Mouse (Mus musculus) ES-CJ7 (cell line): ENCODE measurements at regions not wholly inside any gene's neighbourhood (a gene's known extent, or its start where the extent isn't known, plus 50 kb on each side); places are given as distances from the start of the nearest gene placed in this dataset.

ENCODE experiments used
- DNase-seq: peaks from one replicate; pipeline ENCODE4 v3.0.0; 2011; ENCODE audit warnings: low read depth, low spot score

DNA sequence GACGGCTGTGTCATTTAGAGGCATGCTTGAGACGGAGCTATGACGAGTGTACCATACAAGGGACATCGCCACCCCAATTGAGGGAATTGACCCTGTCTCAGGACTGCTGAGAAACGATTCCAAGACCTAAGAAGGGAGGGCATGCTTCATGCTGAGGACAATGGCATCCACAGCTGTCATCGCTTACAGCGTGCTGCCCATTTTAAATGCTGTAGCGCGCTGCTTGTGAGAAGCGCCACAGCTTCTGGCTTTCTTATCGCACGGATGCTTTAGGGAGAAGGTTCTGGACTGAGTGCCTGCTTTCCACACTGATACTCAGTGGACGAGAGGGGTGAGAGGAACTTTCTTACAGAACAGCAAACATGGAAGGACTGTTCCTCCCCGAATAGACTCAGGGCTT is 357.8 kb upstream of the Arglu1 start:
- no peak for DNase-seq

DNA sequence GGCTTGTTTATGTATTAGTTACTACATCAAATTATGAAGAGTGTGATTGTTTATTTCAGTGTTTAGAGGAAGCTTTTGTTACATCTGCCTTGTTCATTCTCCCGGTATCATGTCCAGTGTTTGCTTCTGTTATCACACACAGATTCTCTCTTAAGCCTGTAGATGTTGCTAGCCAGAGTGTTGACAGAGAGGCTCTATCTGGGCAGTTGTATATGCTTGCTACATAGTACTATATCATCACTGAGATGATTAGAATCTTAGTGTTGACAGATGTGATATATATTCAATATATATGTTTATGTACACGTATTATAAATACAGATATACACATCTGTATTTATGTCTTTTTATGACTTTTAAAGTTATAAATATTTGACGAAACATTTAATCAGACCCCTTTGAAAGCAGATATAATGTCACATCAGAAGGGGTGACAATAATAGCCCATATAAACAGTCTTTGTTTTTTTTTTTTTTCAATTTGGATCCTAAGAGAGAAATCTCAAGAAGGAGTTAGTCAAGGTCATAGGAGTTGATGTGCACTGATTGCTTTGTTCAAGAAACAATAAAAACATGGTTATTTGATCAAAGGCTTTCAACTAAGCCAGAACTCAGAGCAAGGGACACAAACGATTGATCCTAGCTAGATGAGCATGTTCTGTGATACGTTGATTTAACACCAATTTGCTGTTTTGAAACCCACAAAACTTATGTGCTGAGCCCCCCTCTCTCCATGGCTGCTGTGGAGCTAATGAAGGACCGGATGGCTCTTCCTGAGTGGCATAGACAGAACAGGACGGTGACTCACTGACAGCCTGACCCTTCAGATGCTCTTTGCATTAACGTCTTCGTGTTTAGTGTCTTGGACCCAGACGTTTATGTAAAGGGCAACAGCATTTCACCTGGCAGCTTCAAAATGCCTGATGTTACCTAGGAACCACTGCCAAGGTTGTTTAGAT is 352.8 kb upstream of the Arglu1 start:
- no peak for DNase-seq

DNA sequence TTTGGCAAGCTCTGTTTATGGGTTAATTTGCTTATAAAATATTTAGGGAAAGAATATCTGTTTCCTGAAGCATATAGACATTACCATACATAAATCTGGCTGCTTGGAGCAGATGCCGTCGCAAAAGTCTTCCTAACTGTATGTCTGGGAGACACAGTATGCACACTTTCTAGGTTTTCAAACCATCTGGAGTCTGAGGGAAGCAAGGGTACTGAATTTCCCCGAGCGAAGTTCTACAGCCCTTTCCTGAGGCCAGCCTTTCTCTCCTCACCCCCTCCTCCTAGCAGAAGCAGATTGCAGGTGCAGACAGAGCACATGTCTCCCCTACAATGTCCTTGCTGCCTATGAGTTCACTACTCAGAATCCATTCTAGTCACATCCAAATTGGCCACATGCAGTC is 338.8 kb upstream of the Arglu1 start:
- DNase-seq = no peak

DNA sequence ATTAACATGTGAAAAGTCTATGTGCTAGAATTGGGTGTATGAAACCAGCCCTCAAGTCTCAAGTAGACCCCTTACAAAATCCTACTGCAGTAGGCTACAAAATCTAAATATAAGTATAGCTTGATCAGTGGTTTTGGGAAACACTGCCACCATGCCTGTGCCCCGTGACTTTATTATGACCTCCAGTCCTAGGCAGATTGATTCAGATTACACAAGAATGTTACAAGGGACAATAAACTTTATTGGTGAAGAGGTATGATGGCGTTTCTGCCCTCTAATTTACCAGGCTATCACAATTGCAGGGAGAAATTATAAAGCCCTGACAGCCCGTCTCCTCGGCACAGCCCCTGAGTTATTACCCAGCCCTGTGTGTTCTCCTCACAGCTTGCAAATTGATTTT is 337.4 kb upstream of the Arglu1 start:
- no peak for DNase-seq

DNA sequence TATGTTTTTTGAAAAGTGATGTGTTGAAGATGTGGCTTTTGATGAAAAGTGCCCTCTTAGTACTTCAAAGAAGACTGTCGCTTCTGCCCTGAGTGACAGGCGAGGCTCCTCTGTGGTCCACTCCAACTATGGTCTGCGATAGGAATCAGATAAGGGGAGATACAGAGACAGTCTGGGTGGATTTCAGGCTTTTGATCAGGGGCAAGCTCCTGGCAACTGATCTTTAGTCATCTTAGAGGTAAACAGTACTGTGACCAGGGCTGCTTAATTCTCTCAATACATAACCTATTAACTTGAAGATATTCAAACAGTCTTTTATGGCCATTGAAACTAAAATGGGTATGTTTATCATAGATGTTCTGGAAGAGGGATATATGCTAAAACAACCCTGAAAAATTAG is 335.6 kb upstream of the Arglu1 start:
- DNase-seq = no peak

DNA sequence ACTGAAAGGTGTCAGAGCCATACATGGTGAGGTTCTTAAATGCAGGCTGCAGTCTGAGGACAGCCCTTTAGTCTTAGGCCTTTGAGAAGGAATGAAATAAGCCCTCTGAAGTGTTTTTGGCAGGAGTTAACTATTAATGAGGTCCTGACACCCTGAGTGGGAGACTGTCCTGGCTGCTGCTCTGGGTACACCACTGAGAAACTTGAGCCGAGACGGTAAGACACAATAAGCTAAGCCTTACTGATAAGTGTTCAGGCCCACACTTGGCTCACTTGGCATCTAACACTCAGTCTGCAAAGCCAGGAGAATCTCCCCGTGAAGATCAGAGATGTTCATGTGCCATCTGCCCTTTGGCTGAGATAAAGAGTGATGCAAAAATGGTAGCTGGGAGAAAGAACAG is 335.1 kb upstream of the Arglu1 start:
- no peak for DNase-seq

DNA sequence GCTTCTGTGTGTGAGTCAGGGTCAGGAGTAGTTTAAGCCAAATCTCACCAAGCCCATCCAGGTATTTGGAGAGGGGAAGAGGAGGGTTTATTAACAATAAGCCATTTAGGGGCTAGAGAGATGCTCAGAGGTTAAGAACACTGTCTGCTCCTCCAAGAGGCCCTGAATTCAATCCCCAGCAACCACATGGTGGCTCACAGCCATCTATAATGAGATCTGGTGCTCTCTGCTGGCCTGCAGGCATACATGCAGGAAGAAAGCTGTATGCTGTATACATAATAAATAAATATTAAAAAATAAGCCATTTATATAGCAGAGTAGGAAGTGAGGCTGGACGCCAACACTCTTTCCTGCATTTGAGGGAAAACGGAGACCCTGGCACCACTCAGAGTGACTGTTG is 330.4 kb upstream of the Arglu1 start:
- no peak for DNase-seq

DNA sequence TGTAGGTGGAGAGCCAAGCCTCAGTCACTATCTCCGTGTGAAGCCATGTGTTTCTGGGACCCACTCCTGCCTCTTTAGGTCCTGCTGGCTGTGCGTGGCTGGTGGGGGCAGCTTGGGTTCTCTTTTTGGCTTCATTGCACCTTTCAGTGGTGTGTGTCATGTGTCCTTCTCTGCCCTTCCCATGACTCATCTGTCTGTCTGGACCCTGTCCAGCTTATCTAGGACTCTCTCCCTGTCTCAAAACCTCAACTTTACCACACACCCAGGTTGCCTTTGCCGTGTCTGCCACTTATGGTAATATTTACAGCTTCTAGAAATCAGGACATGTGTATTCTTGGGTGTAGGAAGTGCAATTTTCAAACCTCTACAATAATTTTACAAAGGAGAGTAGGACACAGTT is 329.9 kb upstream of the Arglu1 start:
- no peak for DNase-seq

DNA sequence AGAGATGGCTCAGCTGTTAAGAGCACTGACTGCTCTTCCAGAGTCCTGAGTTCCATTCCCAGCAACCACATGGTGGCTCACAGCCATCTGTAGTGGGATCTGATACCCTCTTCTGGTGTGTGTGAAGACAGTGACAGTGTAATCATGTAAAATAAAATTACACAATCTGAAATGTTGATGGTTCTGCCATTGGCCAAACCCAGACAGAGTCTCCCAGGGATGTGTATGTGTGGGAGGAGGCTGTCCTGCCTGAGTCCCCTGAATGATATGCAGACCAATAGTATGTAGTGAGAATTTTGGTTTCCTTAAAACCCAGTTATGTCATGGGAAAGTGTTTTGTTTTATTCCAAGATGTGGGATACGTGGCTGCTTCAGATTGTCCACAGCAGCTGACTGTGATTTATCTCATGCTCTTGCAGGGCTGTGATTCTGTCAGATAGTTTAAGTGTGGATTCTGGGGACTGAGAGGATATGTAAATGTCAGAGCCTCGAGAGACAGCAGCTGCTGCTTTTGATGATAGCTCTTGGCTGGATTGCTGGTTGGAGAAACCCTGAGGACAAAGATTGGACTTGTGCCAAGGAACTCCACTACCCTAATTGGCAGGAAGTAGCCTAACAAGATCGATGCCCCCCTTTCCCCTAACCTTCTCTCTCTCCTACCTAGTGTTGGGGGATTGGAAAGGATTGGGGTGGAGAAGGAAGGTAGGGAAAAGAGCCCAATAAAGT is 321.6 kb upstream of the Arglu1 start:
- DNase-seq = no peak

DNA sequence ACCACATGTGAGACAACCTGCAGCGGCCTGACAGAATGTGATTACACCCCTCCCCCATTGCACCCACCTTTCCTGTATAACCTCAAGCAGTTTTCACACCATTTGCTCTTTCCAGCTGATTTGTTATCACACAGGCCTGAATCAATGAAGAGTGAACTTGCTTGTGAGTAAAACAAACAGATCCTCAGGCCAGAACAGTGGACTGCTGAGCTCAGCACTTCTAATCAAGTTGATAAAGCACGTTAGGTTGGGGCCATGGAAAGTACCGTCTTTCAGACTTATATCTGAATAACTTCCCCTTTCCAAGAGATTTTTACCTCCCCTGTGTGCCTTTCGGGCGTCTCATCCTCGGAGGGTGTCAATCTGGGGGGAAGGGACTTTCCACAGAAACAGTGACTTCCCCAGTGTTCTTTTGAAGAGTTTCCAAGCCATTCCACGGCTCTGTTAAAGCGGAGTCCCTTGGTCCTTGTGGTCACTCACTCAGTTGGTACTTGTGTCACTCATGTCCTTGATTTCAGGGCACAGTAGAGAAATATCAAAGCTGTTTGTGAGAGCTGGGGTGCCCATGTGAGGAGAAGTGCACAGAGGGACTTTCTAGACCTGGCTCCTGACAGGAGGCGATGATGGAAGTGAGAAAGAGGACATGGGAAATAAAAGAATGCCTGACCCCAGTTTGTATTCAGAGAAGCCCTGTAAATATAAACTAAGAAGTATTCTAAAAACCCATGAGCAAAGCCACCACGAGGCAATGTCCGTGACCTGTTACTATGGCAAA is 317.9 kb upstream of the Arglu1 start:
- DNase-seq = no peak

DNA sequence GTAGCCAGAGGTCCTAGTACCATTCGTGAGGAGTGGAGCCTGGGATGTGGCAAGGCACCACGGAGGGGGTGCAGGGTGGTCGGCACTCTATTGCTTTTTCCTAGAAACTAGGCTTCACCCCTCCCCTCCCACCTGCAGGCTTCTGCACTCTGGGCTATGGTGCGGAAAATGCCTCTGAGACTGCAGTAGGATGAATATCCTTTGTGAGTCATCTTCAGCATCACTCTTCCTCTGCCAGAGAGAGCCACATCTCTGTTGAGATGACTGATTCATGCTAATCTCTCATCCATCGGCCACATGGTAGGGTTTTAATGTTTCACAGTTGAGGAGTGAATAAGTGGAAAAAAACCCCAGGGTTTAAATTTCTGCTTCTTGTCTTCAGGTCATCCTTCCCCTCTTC is 309.6 kb upstream of the Arglu1 start:
- no peak for DNase-seq

DNA sequence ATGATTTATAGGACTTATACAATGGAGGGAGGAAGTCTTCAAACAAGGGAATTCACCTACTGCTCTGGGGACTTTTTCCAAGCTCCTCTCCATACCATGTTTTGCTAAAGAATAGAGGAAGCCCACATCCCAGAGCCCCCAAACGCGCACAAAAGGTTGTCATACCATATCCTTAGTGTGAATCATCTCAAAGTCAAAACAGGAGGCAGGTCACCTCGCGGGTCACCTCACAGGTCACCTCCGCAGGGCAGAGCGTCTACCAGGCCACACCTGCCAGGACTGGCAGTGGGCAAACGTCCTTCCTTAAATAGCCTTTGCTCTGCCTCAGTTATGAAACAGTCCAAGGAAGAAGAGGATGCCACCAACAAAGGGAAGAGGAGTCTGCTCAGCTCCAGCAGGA is 307.3 kb upstream of the Arglu1 start:
- DNase-seq = no peak

DNA sequence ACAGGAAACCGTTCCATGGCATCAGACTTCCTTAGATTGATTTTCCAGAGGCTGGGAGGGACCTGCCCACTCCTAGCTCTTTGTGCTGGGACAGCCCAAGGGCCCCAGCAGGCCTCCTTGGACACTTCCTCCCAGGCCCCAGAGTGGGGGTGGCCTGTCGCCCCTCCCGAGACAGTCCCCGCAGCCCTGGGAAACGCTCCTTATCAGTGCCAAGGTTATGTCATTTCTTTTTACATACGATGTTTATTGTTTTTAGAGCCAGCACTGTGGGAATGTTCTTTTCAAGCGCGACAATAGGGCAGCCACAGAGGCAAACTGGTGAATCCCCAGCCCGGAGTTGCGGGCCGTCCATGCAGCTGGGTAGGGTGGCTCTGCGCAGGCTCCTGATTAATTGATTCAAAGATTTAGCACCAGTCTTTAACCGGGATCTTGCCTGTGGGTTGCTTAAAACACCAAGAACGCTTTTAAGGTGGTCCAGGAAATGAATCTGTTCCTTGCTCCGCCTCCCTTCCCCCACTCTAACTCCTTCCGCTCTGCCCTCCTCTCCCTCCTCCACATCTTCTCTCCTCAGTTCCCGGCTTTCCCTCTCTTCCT is 304.4 kb upstream of the Arglu1 start:
- peak; percentile 17 for DNase-seq

DNA sequence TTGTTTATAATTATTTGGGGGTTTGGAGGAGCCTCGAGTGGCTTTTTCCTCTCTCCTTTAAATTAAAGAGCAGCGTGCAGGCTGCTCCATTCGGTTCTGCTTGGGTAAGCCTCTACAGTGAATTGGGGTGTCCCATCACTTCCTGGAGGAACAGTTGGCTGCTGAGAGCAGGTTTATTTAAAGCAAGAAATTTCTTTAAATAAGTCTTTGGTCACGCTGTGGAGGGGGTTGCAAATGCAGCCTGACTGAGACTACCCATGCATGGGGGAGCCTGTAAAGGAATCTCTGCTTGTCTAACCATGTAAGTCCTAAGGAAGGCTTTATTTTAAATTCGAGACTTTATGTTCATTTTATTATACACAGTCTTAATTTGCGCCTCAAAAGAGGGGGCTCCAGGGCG is 303.7 kb upstream of the Arglu1 start:
- DNase-seq = no peak

DNA sequence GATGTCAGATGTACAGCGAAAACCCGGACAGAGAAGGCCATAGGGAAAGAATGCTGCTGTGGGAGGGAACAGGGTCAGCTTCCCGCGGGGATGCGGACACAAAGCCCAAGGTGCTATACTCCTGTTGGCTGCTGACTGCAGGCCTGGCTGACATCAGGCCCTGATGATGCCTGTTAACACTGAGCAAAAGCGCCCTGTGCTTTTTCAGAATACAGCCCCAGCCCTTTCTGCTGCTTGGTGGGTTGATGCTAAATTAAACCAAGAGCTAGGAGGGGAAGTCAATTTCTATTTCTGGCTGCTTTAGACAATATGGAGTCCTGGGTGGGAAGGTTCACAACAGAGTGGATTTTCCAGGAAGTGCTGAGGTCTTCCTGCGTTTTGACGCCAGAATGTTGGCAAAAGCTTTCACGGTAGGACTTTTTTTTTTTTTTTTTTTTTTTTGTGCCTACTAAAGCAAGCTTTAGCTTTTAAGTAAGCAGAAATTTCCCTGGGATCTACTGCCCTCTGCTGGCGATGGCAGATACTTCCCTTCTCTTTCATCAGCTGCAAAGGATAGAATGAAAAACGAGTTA is 302.2 kb upstream of the Arglu1 start:
- peak; percentile 79 for DNase-seq

DNA sequence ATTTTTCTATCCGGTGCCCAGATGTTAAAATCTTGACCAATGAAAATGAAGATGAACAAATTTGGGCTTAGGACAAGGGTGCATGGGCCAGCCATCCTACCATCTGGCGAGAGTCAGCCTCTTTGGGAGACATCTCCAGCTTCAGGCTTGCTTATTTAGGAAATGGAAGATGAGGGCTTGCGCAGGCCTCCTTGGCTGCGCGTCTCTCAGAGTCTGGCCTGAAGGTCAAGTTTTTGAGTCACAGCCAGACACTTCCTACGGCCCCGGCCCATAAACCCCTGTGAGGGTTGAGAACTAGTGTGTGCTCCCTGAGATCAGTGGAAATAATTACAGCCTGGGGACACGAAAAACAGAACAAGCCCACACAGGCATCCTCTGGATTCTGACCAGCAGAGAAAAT is 300.7 kb upstream of the Arglu1 start:
- DNase-seq = no peak

DNA sequence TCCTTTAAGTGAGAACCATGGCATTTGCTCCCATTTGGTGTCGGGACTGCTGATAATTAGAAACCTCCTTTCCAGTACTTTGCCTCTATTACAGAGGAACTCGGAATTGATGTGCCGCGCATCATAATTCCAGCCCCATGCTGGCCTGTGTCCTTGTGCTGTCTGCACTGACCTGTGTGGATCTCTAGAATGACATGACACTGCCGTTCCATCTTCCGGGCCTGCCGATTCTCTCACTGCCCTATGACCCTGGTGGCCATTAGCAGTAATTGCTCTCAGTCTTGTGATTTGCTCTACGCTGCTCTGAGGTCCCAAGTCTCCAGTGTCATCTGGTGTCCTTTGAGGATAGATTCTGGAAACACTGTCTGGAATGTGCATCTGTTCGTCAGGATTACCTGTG is 295.7 kb upstream of the Arglu1 start:
- peak; percentile 58 for DNase-seq

DNA sequence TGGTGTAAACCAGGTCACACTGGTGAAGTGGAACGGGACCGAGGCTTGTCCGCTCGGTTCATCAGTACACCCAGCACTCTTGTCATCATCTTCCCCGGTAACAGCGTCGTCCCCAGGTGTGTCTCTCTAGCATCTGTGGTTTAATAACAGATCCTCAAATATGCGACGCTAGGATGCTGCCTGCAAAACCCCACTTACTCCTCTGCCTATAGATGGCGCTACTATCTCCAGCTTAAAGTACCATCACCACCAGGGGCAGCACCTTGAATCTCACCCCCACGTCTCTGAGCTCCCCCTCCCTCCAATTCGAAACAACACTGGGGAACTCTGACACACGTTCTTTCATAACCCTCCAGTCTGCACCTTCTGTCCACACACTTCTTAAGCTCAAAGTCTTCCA is 295.1 kb upstream of the Arglu1 start:
- peak; percentile 71 for DNase-seq

DNA sequence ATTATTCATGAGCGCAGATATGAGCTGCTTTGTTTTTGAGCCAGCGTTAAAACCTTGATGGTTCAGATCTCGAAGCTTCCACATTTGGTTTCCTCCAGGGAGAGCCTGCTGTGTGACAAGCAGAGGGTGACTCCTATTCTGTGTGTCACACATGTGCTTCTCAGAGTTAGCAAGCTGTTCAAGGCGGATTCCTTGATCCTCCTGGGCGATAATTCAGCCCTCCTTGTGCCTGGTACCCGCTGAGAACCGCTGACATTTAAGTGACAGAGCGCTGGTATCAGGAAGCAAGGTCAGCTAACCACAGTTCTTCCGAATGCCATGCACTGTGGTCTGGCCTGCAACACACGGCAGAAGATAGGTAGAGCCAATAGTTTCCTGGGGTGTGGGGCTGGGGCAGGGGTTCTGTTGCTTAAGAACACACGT is 294.5 kb upstream of the Arglu1 start:
- peak; percentile 47 for DNase-seq

DNA sequence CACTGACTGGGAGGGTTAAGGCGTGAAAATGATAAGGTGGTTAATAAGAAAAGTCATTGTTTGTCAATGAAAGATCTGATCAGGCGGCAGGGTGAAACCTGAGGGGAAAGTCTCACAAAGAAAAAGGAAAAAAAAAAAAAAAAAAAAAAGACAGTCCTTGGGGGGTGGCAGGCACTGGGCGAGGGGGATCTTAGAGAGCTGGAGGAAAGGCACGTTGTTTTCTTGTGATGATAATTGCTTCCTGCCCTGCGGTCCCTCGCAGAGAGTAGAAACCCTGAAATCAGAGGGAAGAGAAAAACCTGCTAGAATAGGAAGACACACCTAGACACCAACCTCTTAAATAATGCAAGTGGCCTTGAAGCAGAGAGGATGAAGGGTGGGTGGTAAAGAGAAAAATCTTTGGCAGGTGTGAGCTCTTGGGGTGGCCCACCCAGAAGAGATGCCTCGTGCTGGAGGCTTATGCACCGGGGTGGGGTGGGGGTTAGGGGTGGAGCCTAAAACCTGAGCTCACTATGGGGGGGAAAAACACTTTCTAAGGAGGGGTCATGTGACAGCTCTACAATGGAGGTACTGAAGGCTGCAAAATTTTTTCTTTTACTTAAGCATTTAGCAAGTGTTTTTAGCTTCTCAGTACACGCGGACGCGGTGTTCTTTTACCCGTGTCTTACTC is 294.0 kb upstream of the Arglu1 start:
- peak; percentile 96 for DNase-seq

DNA sequence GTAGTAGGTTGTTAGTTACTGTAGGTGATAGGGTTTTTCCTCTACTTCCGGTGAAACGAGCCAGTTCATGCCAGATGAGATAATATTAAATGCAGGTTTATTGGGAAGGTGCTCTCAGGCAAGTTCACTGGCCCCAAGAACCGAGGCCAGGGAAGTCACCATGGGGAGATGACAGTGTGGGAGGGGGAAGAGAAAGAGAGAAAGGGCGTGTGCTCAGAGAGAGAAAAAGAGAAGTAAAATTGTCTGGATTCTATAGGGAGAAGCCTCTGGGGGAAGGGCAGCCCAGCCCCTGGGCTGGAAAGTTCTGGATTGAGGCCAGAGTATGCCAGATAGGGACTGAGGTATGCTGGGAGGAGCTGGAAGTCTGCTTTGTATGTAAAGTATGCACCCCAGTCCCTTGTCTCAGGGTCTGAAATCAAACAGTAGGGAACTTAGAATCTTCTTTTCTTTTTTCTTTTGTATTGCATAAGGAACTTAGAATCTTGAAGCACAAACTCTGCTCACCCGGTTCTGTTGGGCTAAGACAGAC is 292.9 kb upstream of the Arglu1 start:
- DNase-seq = peak; percentile 64
